Mouse (Mus musculus) hindbrain, embryonic 13.5 days (tissue): ENCODE measurements around the gene Ccdc32. TPM values are rescaled to one million over a fixed set of nuclear protein-coding genes. Genes with fewer than 3 reads are reported as not detected.

Experiments used
- ATAC-seq: fragments of 200-750 bp; cut with Nextera tagmentation; 2 replicates; pipeline ENCODE4 v1.8.0; 2017; ENCODE audit warnings: moderate TSS enrichment; ENCODE audit not compliant: low FRiP score
- H3K27ac ChIP-seq: fragments of 300-500 bp; sonication (generic); 2 replicates; pipeline ENCODE4 v1.5.1; 2015; ENCODE audit warnings: inconsistent platforms, mild to moderate bottlenecking, moderate library complexity
- H3K27me3 ChIP-seq: fragments of 300-500 bp; sonication (generic); 2 replicates; pipeline ENCODE4 v1.6.1; 2015; ENCODE audit warnings: mild to moderate bottlenecking, inconsistent platforms
- H3K36me3 ChIP-seq: fragments of 300-500 bp; sonication (generic); 2 replicates; pipeline ENCODE4 v1.6.1; 2015; ENCODE audit warnings: mild to moderate bottlenecking, inconsistent platforms
- H3K4me1 ChIP-seq: fragments of 300-500 bp; sonication (generic); replicated peaks from 2 replicates; pipeline ENCODE4 v1.6.1; 2015; ENCODE audit warnings: inconsistent platforms
- H3K4me2 ChIP-seq: fragments of 300-500 bp; sonication (generic); 2 replicates; pipeline ENCODE4 v1.6.1; 2015; ENCODE audit warnings: inconsistent platforms, mild to moderate bottlenecking, moderate library complexity
- H3K4me3 ChIP-seq: fragments of 300-500 bp; sonication (generic); 2 replicates; pipeline ENCODE4 v1.5.1; 2015; ENCODE audit warnings: mild to moderate bottlenecking, inconsistent platforms
- H3K9ac ChIP-seq: fragments of 300-500 bp; sonication (generic); 2 replicates; pipeline ENCODE4 v1.6.1; 2015; ENCODE audit warnings: mild to moderate bottlenecking, inconsistent platforms
- H3K9me3 ChIP-seq: fragments of 300-500 bp; sonication (generic); 2 replicates; pipeline ENCODE4 v1.6.1; 2016; ENCODE audit warnings: inconsistent platforms
- WGBS: fragments of 180-500 bp; shearing (Covaris S2); methylation state at CpG from one replicate; pipeline ENCODE4 v1.1.7; 2015; 5-methylcytosine and 5-hydroxymethylcytosine counted together
- polyA plus RNA-seq: library from polyadenylated mRNA; unstranded; fragments of >200 nt; fragmentation: Nextera tagmentation; extraction: Ambion mirVana; gene quantifications from 2 replicates; pipeline ENCODE4 v1.2.1, GENCODE M21; 2015

The Ccdc32 gene
- polyA plus RNA-seq, 1 experiment from 2014 or later, result 34.2 TPM

DNA sequence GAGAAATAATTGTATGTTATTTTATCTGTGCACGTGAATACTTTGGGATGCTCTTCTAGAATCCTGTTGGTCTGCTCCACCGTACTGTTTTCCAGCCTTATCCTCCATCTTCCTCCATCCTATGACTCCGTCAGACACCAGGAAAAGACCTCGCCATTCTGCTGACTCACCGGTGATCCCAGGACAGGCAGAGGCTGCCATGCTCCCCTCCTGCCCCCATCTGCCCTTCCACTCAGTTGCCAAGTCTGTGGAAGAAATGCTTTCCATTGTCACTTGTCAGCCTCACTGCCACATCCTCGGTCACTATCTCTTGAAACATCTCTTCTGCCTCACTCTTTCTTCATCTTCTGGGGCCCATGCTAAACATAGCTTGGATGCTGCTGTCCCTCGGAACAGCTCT lies 22.3 kb downstream of the Ccdc32 start:
- WGBS, result 90% methylated on average over 7 of the region's 7 CpGs
- H3K4me1 ChIP-seq, result no peaks in the 10 kb centered on the region
- H3K27me3 ChIP-seq, result no peaks in the 10 kb centered on the region
- H3K4me2 ChIP-seq, result no peak overlapping the region
- no peaks in the 10 kb centered on the region for H3K9me3 ChIP-seq
- no peak overlapping the region for H3K4me3 ChIP-seq
- H3K27ac ChIP-seq, result no peak overlapping the region
- no peaks in the 10 kb centered on the region for H3K36me3 ChIP-seq
- no peak overlapping the region; the same call in 1 of the 2 replicates for H3K9ac ChIP-seq
- no peak for ATAC-seq

DNA sequence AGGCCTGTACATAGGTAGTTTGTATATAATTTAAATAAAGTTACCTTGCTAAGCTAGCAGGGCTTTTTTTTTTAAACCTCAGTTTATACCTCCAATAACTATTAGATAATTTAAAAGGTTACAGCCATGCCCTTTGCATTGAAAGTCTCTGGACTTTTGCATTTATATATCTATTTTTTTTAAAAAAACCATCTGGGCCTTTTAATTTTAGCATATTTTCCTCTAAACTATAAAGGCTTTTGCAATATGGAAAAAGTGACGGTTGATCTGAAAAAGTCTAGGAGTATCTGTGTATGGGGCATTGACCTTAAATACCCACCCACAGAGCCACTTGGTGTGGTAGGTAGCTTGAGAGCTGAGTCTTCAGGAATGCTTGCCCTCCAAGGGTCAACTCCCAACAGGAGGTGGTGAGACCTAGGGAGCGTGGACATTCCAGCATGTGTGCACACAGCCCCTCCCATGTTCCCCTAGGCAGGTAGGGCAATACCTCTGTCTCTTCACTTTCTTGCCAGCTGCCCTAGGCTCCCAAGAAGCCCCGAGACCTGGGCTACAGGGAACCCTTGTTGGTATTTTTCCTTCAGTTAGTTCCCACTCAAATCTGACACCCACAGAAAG lies 30.1 kb downstream of the Ccdc32 start:
- Histone ChIP-seq H3K4me2 (no peak overlapping the region), H3K4me1 (peaks cover 32% of the 10 kb centered on the region), H3K9ac (no peak overlapping the region), H3K4me3 (no peak overlapping the region), H3K27ac (no peak overlapping the region), H3K9me3 (no peaks in the 10 kb centered on the region), H3K27me3 (0 out of 2 replicates have a peak, but pooled peaks cover 3% of the 10 kb centered on the region), H3K36me3 (no peaks in the 10 kb centered on the region)
- ATAC-seq, result no peak
- 59% methylated on average over 3 of the region's 3 CpGs for WGBS

DNA sequence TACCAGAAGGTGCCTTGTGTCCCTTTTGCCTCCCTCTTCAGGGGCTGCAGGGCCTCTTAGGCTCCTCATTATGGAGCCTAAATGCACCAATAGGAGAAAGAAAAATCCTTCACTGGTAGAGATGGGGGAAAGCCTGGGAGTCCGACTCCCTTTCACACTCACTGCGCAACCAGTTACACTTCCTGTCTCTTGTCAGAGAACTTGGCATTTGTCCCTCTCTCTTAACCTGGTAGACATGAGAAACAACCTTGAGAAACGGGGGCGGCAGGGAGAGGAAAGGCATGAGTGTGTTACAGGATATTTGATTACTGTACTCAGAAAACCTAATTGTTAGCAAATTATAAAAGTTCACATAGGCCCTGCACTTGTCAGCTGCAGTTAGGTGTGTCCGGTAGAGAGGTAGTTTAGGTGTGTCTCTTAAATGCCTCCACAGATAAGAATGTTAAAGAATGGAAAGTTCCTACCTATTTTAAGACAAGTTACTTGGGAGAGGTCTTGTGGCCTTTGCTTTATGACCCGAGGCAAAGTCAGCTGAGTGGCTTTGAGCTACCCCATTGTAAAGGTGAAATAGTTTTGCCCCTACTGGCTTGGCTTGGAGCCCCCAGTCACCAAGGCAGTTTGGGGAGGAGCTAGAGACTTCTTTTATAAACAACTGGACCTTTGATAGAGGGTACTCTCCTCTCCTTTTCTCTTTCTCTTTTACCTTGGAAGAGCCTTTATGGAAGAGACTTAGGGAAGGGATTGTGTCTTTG lies 30.9 kb downstream of the Ccdc32 start:
- Histone ChIP-seq H3K36me3 (no peaks in the 10 kb centered on the region), H3K4me3 (no peak overlapping the region), H3K4me1 (peaks cover 32% of the 10 kb centered on the region), H3K4me2 (no peak overlapping the region), H3K27me3 (0 out of 2 replicates have a peak, but pooled peaks cover 3% of the 10 kb centered on the region), H3K27ac (no peak overlapping the region), H3K9me3 (no peaks in the 10 kb centered on the region), H3K9ac (no peak overlapping the region)
- WGBS, result 85% methylated on average over 6 of the region's 6 CpGs
- no peak for ATAC-seq

DNA sequence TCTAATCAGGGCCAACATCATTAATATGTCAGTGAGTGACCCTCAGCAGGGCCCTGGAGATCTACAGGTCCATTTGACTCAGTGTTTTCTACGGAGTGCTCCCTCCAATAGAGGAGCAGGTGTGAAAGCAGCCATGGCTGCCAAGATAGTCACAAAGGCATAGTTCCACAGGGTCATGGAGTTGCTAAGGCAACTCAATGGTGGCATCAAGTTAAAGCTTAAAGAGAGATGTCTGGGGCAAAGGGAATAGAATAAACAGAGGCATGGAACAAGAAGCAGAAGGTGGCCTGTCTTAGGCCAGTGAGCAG lies 32.4 kb downstream of the Ccdc32 start:
- Histone ChIP-seq H3K9me3 (no peaks in the 10 kb centered on the region), H3K4me3 (no peak overlapping the region), H3K36me3 (no peaks in the 10 kb centered on the region), H3K4me2 (peak overlapping the region; percentile 6; the same call in 1 of the 2 replicates), H3K4me1 (peaks cover 32% of the 10 kb centered on the region), H3K27ac (peak overlapping the region; percentile 74), H3K9ac (0 out of 2 replicates have a peak overlapping the region, but pooled peaks have one; percentile 19), H3K27me3 (0 out of 2 replicates have a peak, but pooled peaks cover 3% of the 10 kb centered on the region)
- 14% methylated on average over 1 of the region's 1 CpGs for WGBS
- peak; percentile 26; the same call in 1 of the 2 replicates for ATAC-seq

GRCm38 (mm10) chr2:118995919-118996797 lies 33.0 kb downstream of the Ccdc32 start:
- peaks cover 32% of the 10 kb centered on the region for H3K4me1 ChIP-seq
- ATAC-seq, result peak; percentile 85
- H3K36me3 ChIP-seq, result no peaks in the 10 kb centered on the region
- 38% methylated on average over 15 of the region's 16 CpGs for WGBS
- H3K9ac ChIP-seq, result 0 out of 2 replicates have a peak overlapping the region, but pooled peaks have one; percentile 19
- peak overlapping the region; percentile 74 for H3K27ac ChIP-seq
- H3K9me3 ChIP-seq, result no peaks in the 10 kb centered on the region
- H3K27me3 ChIP-seq, result 0 out of 2 replicates have a peak, but pooled peaks cover 3% of the 10 kb centered on the region
- no peak overlapping the region for H3K4me3 ChIP-seq
- H3K4me2 ChIP-seq, result peak overlapping the region; percentile 6; the same call in 1 of the 2 replicates

GRCm38 (mm10) chr2:118995490-118995889 lies 33.7 kb downstream of the Ccdc32 start:
- peaks cover 32% of the 10 kb centered on the region for H3K4me1 ChIP-seq
- peak overlapping the region; percentile 74; the same call in 1 of the 2 replicates for H3K27ac ChIP-seq
- H3K9ac ChIP-seq, result no peak overlapping the region
- 0 out of 2 replicates have a peak, but pooled peaks cover 4% of the 10 kb centered on the region for H3K9me3 ChIP-seq
- no peak overlapping the region for H3K4me3 ChIP-seq
- 57% methylated on average over 5 of the region's 5 CpGs for WGBS
- no peaks in the 10 kb centered on the region for H3K36me3 ChIP-seq
- 0 out of 2 replicates have a peak, but pooled peaks cover under 1% of the 10 kb centered on the region for H3K27me3 ChIP-seq
- H3K4me2 ChIP-seq, result no peak overlapping the region
- peak; percentile 63 for ATAC-seq

DNA sequence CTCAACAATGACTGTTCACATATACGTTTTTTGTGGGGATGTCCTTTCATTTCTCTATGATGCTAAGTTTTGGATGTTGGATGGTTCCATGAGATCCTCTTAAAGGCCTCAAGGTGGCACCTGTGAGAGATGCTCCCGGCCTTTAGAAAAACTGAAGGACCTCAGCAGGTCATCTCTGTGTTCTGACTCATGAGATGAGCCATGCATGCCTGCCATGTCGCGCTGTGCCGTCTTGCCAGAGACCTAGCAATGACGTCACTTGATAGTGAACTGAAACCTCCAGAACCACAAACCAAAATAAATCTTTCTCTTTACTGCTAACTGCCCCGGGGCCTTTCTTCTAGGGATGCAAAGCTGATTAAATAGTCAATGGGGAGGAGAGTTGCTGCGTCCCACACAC lies 45.4 kb downstream of the Ccdc32 start:
- no peak for ATAC-seq
- 78% methylated on average over 8 of the region's 8 CpGs for WGBS
- no peak overlapping the region for H3K4me3 ChIP-seq

GRCm38 (mm10) chr2:118980841-118981240 lies 48.4 kb downstream of the Ccdc32 start:
- 77% methylated on average over 6 of the region's 6 CpGs for WGBS
- H3K27me3 ChIP-seq, result peaks cover 35% of the 10 kb centered on the region

More for the DNA sequence above, 45.4 kb downstream of the Ccdc32 start:
- Histone ChIP-seq H3K9ac (no peak overlapping the region), H3K27ac (no peak overlapping the region), H3K27me3 (peaks cover 15% of the 10 kb centered on the region; the same call in 1 of the 2 replicates), H3K4me2 (no peak overlapping the region), H3K4me1 (no peaks in the 10 kb centered on the region), H3K36me3 (no peaks in the 10 kb centered on the region), H3K9me3 (no peaks in the 10 kb centered on the region)

DNA sequence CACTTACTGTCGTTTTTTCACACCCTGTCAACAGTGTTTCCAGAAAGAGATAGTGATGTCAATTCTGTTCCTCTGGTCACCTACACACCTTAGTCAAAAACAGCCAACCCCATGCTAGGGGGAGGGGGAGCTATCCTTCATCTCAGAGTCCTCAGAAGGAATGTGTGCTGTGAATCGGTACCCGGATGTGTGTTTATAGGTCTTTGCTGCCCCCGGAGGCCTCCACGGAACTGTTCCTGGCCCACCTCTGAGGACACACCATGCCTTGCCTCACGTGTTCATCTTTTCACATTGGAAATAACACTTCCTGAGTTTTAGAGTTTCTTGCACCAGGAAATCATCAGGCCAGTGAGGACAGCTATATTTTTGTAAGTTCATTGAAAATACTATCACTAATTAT lies 51.1 kb downstream of the Ccdc32 start:
- ATAC-seq, result no peak
- H3K4me3 ChIP-seq, result no peak overlapping the region
- H3K27ac ChIP-seq, result no peak overlapping the region
- H3K4me1 ChIP-seq, result peaks cover 19% of the 10 kb centered on the region
- no peaks in the 10 kb centered on the region for H3K9me3 ChIP-seq
- H3K36me3 ChIP-seq, result no peaks in the 10 kb centered on the region
- 32% methylated on average over 6 of the region's 6 CpGs for WGBS
- H3K27me3 ChIP-seq, result peaks cover 58% of the 10 kb centered on the region
- H3K4me2 ChIP-seq, result no peak overlapping the region
- no peak overlapping the region for H3K9ac ChIP-seq

More at GRCm38 (mm10) chr2:118980841-118981240, 48.4 kb downstream of the Ccdc32 start:
- H3K27ac ChIP-seq, result no peak overlapping the region
- H3K4me3 ChIP-seq, result no peak overlapping the region
- H3K4me2 ChIP-seq, result no peak overlapping the region
- peaks cover 12% of the 10 kb centered on the region for H3K4me1 ChIP-seq
- no peak overlapping the region for H3K9ac ChIP-seq
- no peak for ATAC-seq
- H3K9me3 ChIP-seq, result no peaks in the 10 kb centered on the region
- no peaks in the 10 kb centered on the region for H3K36me3 ChIP-seq

DNA sequence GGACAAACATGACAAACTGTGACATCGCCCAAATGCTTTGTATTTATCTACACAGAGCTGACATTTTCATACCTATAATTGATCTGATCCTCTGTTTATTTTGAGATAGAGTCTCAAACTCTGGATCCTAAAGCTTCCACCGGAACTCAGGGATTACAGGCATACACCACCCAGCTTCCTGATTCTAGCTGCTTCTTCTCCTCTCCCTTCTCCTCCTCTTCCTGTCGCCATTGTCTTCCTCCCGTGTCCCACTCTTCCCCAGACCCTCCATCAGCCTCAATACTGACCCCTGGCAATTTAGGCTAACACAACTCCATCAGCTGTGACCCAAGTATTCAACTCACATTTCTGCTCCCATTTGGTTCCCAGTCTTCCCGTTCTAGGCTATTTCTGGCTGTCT lies 52.3 kb downstream of the Ccdc32 start:
- peaks cover 24% of the 10 kb centered on the region for H3K4me1 ChIP-seq
- no peaks in the 10 kb centered on the region for H3K9me3 ChIP-seq
- ATAC-seq, result no peak
- H3K27ac ChIP-seq, result no peak overlapping the region
- peaks cover 60% of the 10 kb centered on the region for H3K27me3 ChIP-seq
- 15% methylated on average over 5 of the region's 5 CpGs for WGBS
- H3K36me3 ChIP-seq, result no peaks in the 10 kb centered on the region
- peak overlapping the region; percentile 89 for H3K4me2 ChIP-seq
- H3K4me3 ChIP-seq, result peak overlapping the region; percentile 63
- peak overlapping the region; percentile 80 for H3K9ac ChIP-seq

DNA sequence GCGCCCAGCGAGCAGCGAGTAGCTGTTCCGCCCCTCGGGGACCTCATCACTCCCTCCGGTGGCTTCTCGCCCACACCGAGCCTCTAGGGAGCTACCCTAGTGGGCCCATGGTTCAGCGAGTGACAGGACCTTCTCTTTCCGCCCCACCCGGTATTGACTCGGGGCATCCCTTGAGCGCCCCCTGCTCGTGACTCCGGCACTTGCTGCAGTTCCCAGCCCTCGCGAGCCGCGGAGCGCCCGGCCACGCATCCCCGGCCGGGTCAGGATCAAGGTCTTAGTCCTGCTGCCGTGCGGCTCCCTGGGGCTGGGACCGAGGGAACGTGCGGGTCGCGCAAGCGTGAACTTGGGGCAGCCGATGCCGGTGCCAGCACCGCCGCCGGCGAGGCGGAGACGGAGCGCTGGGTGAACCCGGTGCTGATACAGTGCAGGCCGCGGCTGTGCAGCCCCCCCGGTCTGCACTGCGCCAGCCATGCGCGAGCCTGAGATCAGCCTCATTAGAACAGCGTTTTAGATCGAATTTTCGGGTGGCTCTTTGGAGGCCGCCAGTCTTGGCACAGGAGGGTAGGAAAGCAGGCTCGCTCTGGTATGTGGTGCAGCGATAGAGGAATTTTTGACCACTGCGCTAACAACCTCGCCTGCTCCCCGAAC lies 52.8 kb downstream of the Ccdc32 start:
- 2% methylated on average over 57 of the region's 57 CpGs for WGBS
- peak; percentile 83 for ATAC-seq

More for the DNA sequence above, 52.8 kb downstream of the Ccdc32 start:
- Histone ChIP-seq H3K9me3 (no peaks in the 10 kb centered on the region), H3K27me3 (peaks cover 60% of the 10 kb centered on the region), H3K4me2 (peak overlapping the region; percentile 89), H3K4me3 (peak overlapping the region; percentile 63), H3K36me3 (no peaks in the 10 kb centered on the region), H3K4me1 (peaks cover 24% of the 10 kb centered on the region), H3K9ac (peak overlapping the region; percentile 80), H3K27ac (peak overlapping the region; percentile 13; the same call in 1 of the 2 replicates)
